Mouse (Mus musculus) stomach, postnatal 0 days (tissue): ENCODE measurements around the gene Samd10. TPM values are rescaled to one million over a fixed set of nuclear protein-coding genes. Genes with fewer than 3 reads are reported as not detected.
A peak's percentile ranks its signal among the peaks of the same experiment; 100 is the strongest.

Source experiments
- ATAC-seq: fragments of 200-750 bp; cut with Nextera tagmentation; 2 replicates; pipeline ENCODE4 v1.8.0; 2017; ENCODE audit not compliant: low FRiP score, low TSS enrichment
- DNase-seq: peaks from one replicate; pipeline ENCODE4 v3.0.0-alpha.2; 2016; ENCODE audit warnings: low spot score
- H3K27ac ChIP-seq: fragments of 300-500 bp; sonication (generic); replicated peaks from 2 replicates; pipeline ENCODE4 v1.5.1; 2014; ENCODE audit warnings: mild to moderate bottlenecking, control low read depth
- H3K27me3 ChIP-seq: fragments of 300-500 bp; sonication (generic); 2 replicates; pipeline ENCODE4 v1.6.1; 2014; ENCODE audit warnings: low read length; ENCODE audit not compliant: control insufficient read depth, insufficient read depth
- H3K36me3 ChIP-seq: fragments of 300-500 bp; sonication (generic); 2 replicates; pipeline ENCODE4 v1.6.1; 2014; ENCODE audit warnings: low read length, mixed read lengths; ENCODE audit not compliant: control insufficient read depth, insufficient read depth
- H3K4me1 ChIP-seq: fragments of 300-500 bp; sonication (generic); replicated peaks from 2 replicates; pipeline ENCODE4 v1.6.1; 2014; ENCODE audit warnings: antibody characterized with exemption; ENCODE audit not compliant: control insufficient read depth, insufficient read depth
- H3K4me2 ChIP-seq: fragments of 300-500 bp; sonication (generic); replicated peaks from 2 replicates; pipeline ENCODE4 v1.6.1; 2014; ENCODE audit warnings: low read depth, mild to moderate bottlenecking, control low read depth, moderate library complexity
- H3K4me3 ChIP-seq: fragments of 300-500 bp; sonication (generic); 2 replicates; pipeline ENCODE4 v1.5.1; 2014; ENCODE audit warnings: low read depth, low read length, control low read depth
- H3K9ac ChIP-seq: fragments of 300-500 bp; sonication (generic); 2 replicates; pipeline ENCODE4 v1.6.1; 2014; ENCODE audit warnings: mild to moderate bottlenecking, low read length, control low read depth, mixed read lengths
- H3K9me3 ChIP-seq: fragments of 300-500 bp; sonication (generic); 2 replicates; pipeline ENCODE4 v1.6.1; 2016; ENCODE audit warnings: low read length; ENCODE audit not compliant: control insufficient read depth
- CTCF ChIP-seq: IDR thresholded peaks from 2 replicates; pipeline ENCODE4 v1.5.1; 2016; ENCODE audit warnings: antibody characterized with exemption, low read depth, mild to moderate bottlenecking, moderate library complexity
- EP300 ChIP-seq: optimal IDR thresholded peaks from 2 replicates; pipeline ENCODE3; 2016; ENCODE audit warnings: antibody characterized with exemption
- WGBS: fragments of 180-500 bp; shearing (Covaris S2); extraction: QIAGEN DNeasy Blood & Tissue Kit; methylation state at CpG from one replicate; pipeline ENCODE4 v1.1.7; 2014; 5-methylcytosine and 5-hydroxymethylcytosine counted together
- polyA plus RNA-seq: library from polyadenylated mRNA; unstranded; fragments of >200 nt; fragmentation: Nextera tagmentation; extraction: Ambion mirVana; gene quantifications from 2 replicates; pipeline ENCODE4 v1.2.1, GENCODE M21; 2015

Gene Samd10
- polyA plus RNA-seq, 1 experiment from 2014 or later, result 22.9 TPM

- TF ChIP-seq CTCF, result no peak
- H3K27me3 ChIP-seq, result no peaks in the 10 kb centered on the region
- H3K4me3 ChIP-seq, result no peak within 1 kb of the TSS
- H3K9me3 ChIP-seq, result no peaks in the 10 kb centered on the region
- H3K4me1 ChIP-seq, result peaks cover 7% of the 10 kb centered on the region
- DNase-seq (no peak), ATAC-seq (no peak)
- no peak within 1 kb of the TSS for H3K9ac ChIP-seq
- H3K27ac ChIP-seq, result no peak within 1 kb of the TSS
- 88% methylated on average over 4 of the region's 4 CpGs for WGBS
- H3K4me2 ChIP-seq, result no peak within 1 kb of the TSS
- H3K36me3 ChIP-seq, result peaks cover 22% of the 10 kb centered on the region; the same call in 1 of the 2 replicates
Observed at GRCm38 (mm10) chr2:181584411-181584942, 14.5 kb downstream of the Samd10 start, which contains the start of gene Uckl1. Uckl1 (minus strand) TSS chr2:181584892.

DNA sequence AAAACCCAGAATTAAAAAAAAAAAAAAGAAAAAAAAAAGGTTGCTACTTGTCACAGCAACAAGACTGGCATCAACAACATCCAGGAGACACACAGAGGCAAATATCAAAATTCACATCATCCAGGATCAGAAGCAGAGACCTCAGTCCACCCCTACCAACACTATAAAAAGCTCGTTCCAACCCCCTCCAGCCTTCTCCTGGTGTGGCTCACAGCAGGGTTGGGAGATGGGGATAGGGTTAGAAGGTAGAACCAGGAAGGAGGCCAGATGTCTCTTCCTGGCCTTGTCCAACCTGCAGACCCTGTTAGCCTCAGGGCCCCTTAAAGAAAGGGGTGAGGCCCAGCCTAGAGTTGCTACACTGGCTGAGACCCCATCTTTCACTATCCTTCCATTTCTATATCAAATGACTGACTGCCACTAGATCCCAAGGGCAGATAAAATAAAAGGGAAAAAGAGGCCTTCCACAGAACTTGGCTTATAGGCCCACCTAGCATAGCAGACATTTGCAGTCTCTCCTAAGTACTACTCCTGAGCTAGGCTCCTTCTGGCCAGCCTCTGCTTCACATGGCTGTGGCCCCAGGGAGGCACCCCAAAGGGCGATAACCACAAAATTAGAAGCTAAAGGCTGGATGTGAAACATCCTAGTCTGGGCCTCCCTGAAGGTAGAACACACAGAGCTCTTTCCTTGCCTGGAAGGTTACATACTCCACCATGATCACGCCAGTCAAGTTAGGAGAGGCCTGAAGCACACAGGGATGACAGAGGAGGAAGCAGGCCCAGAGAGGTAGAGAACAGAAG is 15.4 kb downstream of the Samd10 start:
- ATAC-seq, result no peak
- TF ChIP-seq EP300 (no peak), CTCF (no peak)
- no peak overlapping the region for H3K4me3 ChIP-seq
- no peaks in the 10 kb centered on the region for H3K27me3 ChIP-seq
- no peak overlapping the region for H3K4me2 ChIP-seq
- no peaks in the 10 kb centered on the region for H3K9me3 ChIP-seq
- H3K4me1 ChIP-seq, result peaks cover 13% of the 10 kb centered on the region
- no peak for DNase-seq
- 87% methylated on average over 3 of the region's 3 CpGs for WGBS
- no peak overlapping the region for H3K27ac ChIP-seq
- H3K9ac ChIP-seq, result no peak overlapping the region
- peaks cover 20% of the 10 kb centered on the region; the same call in 1 of the 2 replicates for H3K36me3 ChIP-seq

DNA sequence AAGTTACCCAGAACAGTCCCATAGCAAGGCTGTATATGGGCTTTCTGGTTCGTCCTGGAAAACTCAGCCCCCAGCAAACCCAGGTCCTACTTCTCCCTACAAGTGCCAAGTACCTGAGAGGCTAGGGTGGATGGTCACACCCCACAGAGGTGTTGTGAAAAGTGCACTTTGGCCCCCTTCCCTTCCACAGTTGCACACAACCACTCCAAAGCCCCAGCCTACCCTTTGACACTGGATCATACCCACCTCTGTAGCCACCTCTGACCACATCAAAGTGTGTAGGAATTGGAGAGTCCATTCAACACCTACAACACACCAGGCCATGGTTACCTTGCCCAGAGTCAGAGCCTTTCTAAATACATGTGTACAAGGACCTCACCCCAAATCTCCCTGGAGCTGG is 16.1 kb downstream of the Samd10 start:
- no peaks in the 10 kb centered on the region for H3K9me3 ChIP-seq
- DNase-seq, result no peak
- H3K4me2 ChIP-seq, result no peak overlapping the region
- H3K27ac ChIP-seq, result no peak overlapping the region
- no peaks in the 10 kb centered on the region for H3K27me3 ChIP-seq
- H3K36me3 ChIP-seq, result peaks cover 18% of the 10 kb centered on the region; the same call in 1 of the 2 replicates
- peaks cover 13% of the 10 kb centered on the region for H3K4me1 ChIP-seq
- H3K4me3 ChIP-seq, result no peak overlapping the region
- ATAC-seq, result no peak
- TF ChIP-seq CTCF (no peak), EP300 (no peak)
- 82% methylated on average over 1 of the region's 1 CpGs for WGBS
- H3K9ac ChIP-seq, result no peak overlapping the region

DNA sequence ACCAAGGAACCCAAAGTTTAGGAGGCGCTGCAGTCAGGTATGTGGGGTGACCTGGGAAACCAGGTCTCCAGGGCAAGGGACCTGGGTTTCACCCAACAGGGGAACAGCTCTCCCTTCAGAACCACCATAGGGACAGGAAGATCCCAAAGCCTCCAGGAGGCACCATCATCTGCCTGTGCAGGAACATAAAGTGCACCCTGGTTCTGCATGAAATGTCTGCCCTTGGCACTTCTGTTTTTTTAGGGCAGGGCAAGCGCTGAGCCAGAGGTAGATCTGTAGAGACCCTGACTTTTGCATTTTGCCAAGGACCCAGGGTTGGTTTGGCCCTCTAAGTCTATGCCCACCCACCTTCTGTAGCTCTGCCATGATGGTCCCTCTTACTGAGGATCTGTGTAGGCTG is 16.7 kb downstream of the Samd10 start:
- no peak overlapping the region for H3K9ac ChIP-seq
- TF ChIP-seq EP300 (no peak), CTCF (no peak; the same call in 1 of the 2 replicates)
- 76% methylated on average over 2 of the region's 2 CpGs for WGBS

GRCm38 (mm10) chr2:181581402-181582120 is 17.5 kb downstream of the Samd10 start:
- Histone ChIP-seq H3K36me3 (peaks cover 13% of the 10 kb centered on the region; the same call in 1 of the 2 replicates), H3K4me2 (peak overlapping the region; percentile 86), H3K9ac (peak overlapping the region; percentile 88), H3K27ac (peak overlapping the region; percentile 98), H3K4me3 (peak overlapping the region; percentile 82), H3K27me3 (no peaks in the 10 kb centered on the region), H3K4me1 (peaks cover 13% of the 10 kb centered on the region), H3K9me3 (no peaks in the 10 kb centered on the region)
- under 1% methylated on average over 49 of the region's 49 CpGs for WGBS
- peak; percentile 83 for ATAC-seq
- TF ChIP-seq EP300 (no peak), CTCF (no peak)
- DNase-seq, result peak; percentile 90

More for the DNA sequence above, 16.7 kb downstream of the Samd10 start:
- Histone ChIP-seq H3K27me3 (no peaks in the 10 kb centered on the region), H3K9me3 (no peaks in the 10 kb centered on the region), H3K36me3 (peaks cover 18% of the 10 kb centered on the region; the same call in 1 of the 2 replicates), H3K4me3 (0 out of 2 replicates have a peak overlapping the region, but pooled peaks have one; percentile 82), H3K4me2 (no peak overlapping the region; the same call in 1 of the 2 replicates), H3K27ac (0 out of 2 replicates have a peak overlapping the region, but pooled peaks have one; percentile 98), H3K4me1 (peaks cover 13% of the 10 kb centered on the region)
- ATAC-seq, result no peak
- no peak for DNase-seq
